Mouse (Mus musculus) colon, adult 2 months (tissue): ENCODE measurements around the gene Amacr. TPM values are rescaled to one million over a fixed set of nuclear protein-coding genes. Genes with fewer than 3 reads are reported as not detected.

Experiments
- polyA plus RNA-seq: library from polyadenylated mRNA; depleted of rRNA; stranded (reverse); fragments of >200 nt; gene quantifications from 2 replicates; pipeline ENCODE4 v1.2.3, GENCODE M21; 2012; rRNA removed

Amacr gene
- polyA plus RNA-seq: 5.5 and 6.8 TPM in 2 replicates

GRCm38 (mm10) chr15:10981377-10982063 is at the start of gene Amacr:
Gene Amacr (plus strand): TSS chr15:10981756.

GRCm38 (mm10) chr15:10951951-10952759 is 29.4 kb upstream of the Amacr start, which contains the start of gene C1qtnf3:
Gene C1qtnf3 (plus strand): TSS chr15:10952332.

GRCm38 (mm10) chr15:11000421-11000820 is 18.9 kb downstream of the Amacr start, which contains the start of gene Slc45a2:
Gene Slc45a2 (plus strand): TSS chr15:11000721.

GRCm38 (mm10) chr15:11037711-11038110 is 56.2 kb downstream of the Amacr start, which contains the start of gene Rxfp3:
Gene Rxfp3 (minus strand): TSS chr15:11037991.

Other genes with a start within 250 kb of the Amacr start
- 7.1 and 10.4 TPM in 2 replicates for gene C1qtnf3, start 29.4 kb upstream of the Amacr start, polyA plus RNA-seq
- not detected in 2 replicates for gene Slc45a2, start 19.0 kb downstream of the Amacr start, polyA plus RNA-seq
- 0.02 and 0.08 TPM in 2 replicates for gene Rxfp3, start 56.2 kb downstream of the Amacr start, polyA plus RNA-seq
- 0.34 TPM in 2 replicates for gene Adamts12, start 83.0 kb downstream of the Amacr start, polyA plus RNA-seq